In genomic region chr9:63063525-63063924, GRCm38 (mm10) we compare ENCODE assay signal across 25 mouse cellular contexts.
DNase-seq lines count a peak whose midpoint lies in the region; ATAC-seq and TF ChIP-seq lines count a peak whose summit lies in the region.
"Had no signal": no experiment of that assay in that cellular context is flagged by ENCODE, and none has a peak within 500 bp of the region (broad histone marks: within the 10 kb centered on the region; RNA-seq: fewer than 3 reads in every experiment).

No protein-coding gene starts in this region.

- H3K4me1 ChIP-seq in liver, adult 2 months (ENCODE audit: control insufficient read depth, insufficient read depth, low read length): peaks cover 7% of the 10 kb centered on the region
- H3K4me1 ChIP-seq in liver, embryonic 11.5 days (replicated peaks; ENCODE audit: control insufficient read depth, insufficient read depth, low read length): no peaks in the 10 kb centered on the region
- peaks cover 12% of the 10 kb centered on the region for H3K4me1 ChIP-seq in intestine, embryonic 15.5 days (replicated peaks)
- peaks cover 18% of the 10 kb centered on the region; the same call in 1 of the 2 replicates for H3K4me1 ChIP-seq in intestine, postnatal 0 days (replicated peaks; ENCODE audit: control insufficient read depth, insufficient read depth, low read length)
- 0 out of 2 replicates have a peak, but pooled peaks cover 2% of the 10 kb centered on the region for H3K4me1 ChIP-seq in stomach, postnatal 0 days (replicated peaks; ENCODE audit: control insufficient read depth, insufficient read depth)
- peaks cover 11% of the 10 kb centered on the region for H3K4me1 ChIP-seq in hindbrain, embryonic 14.5 days (replicated peaks; ENCODE audit: control insufficient read depth, insufficient read depth, low read length)

- H3K9ac ChIP-seq in liver, adult 2 months (ENCODE audit: low read depth, low read length): peak overlapping the region; percentile 74
- no peak overlapping the region for H3K9ac ChIP-seq in liver, embryonic 11.5 days (ENCODE audit: low read depth, low read length)
- no peak overlapping the region for H3K9ac ChIP-seq in intestine, embryonic 15.5 days
- no peak overlapping the region for H3K9ac ChIP-seq in intestine, postnatal 0 days (ENCODE audit: low read depth, low read length)
- H3K9ac ChIP-seq in stomach, postnatal 0 days (ENCODE audit: low read length): no peak overlapping the region
- no peak overlapping the region for H3K9ac ChIP-seq in hindbrain, embryonic 14.5 days
- H3K9ac ChIP-seq: forebrain, postnatal 0 days; heart, embryonic 13.5 days; hindbrain, embryonic 15.5 days had no signal

- intact Hi-C loops in left cerebral cortex, postnatal 4 days (cut with DNase I): no loop called here

- no peaks in the 10 kb centered on the region for H3K27me3 ChIP-seq in liver, adult 2 months (ENCODE audit: control insufficient read depth, insufficient read depth, low read length)
- no peaks in the 10 kb centered on the region for H3K27me3 ChIP-seq in liver, embryonic 11.5 days (replicated peaks; ENCODE audit: control insufficient read depth, insufficient read depth, low read length)
- no peaks in the 10 kb centered on the region for H3K27me3 ChIP-seq in intestine, embryonic 15.5 days (replicated peaks)
- no peaks in the 10 kb centered on the region for H3K27me3 ChIP-seq in intestine, postnatal 0 days (replicated peaks; ENCODE audit: control insufficient read depth, insufficient read depth, low read length)
- H3K27me3 ChIP-seq in stomach, postnatal 0 days (ENCODE audit: control insufficient read depth, insufficient read depth, low read length): no peaks in the 10 kb centered on the region
- H3K27me3 ChIP-seq in hindbrain, embryonic 14.5 days (ENCODE audit: control insufficient read depth, insufficient read depth, low read length): no peaks in the 10 kb centered on the region
- H3K27me3 ChIP-seq: CH12.LX; heart, embryonic 13.5 days; hindbrain, embryonic 15.5 days; Patski had no signal

- DNase-seq in liver, adult 2 months (ENCODE audit: extremely low read depth, low read depth, low spot score): peak; percentile 97
- no peak for DNase-seq in liver, embryonic 11.5 days (ENCODE audit: low spot score)
- no peak for DNase-seq in stomach, postnatal 0 days (ENCODE audit: low spot score)
- no peak for DNase-seq in hindbrain, embryonic 14.5 days (ENCODE audit: low spot score)
- DNase-seq in left cerebral cortex, postnatal 4 days: no peak
- DNase-seq: adrenal gland, postnatal 10 days; adrenal gland, postnatal 36 days; B cell, adult 2 months; cerebellum, adult 18-20 months; cerebellum, adult 9-10 months; cerebellum, postnatal 14 days; forebrain, postnatal 0 days; gastrocnemius, postnatal 25 days; heart, adult 18-20 months; heart, postnatal 14 days; heart, postnatal 4 days had no signal

- no peak for TF ChIP-seq POLR2A in liver, adult 2 months (IDR thresholded peaks at IDR 0.05; ENCODE audit: extremely low read depth, insufficient read depth, low read length)

- no peaks in the 10 kb centered on the region; the same call in 1 of the 2 replicates for H3K9me3 ChIP-seq in liver, embryonic 11.5 days (ENCODE audit: control insufficient read depth, low read length)
- no peaks in the 10 kb centered on the region for H3K9me3 ChIP-seq in intestine, embryonic 15.5 days
- no peaks in the 10 kb centered on the region for H3K9me3 ChIP-seq in intestine, postnatal 0 days (ENCODE audit: control insufficient read depth)
- no peaks in the 10 kb centered on the region for H3K9me3 ChIP-seq in stomach, postnatal 0 days (ENCODE audit: control insufficient read depth, low read length)
- H3K9me3 ChIP-seq in hindbrain, embryonic 14.5 days (ENCODE audit: control insufficient read depth, low read length): 0 out of 2 replicates have a peak, but pooled peaks cover 4% of the 10 kb centered on the region

- 31% methylated on average over 2 of the region's 2 CpGs for WGBS in liver, adult 2 months
- 82% methylated on average over 2 of the region's 2 CpGs for WGBS in liver, embryonic 11.5 days
- WGBS in intestine, embryonic 15.5 days: 69% methylated on average over 2 of the region's 2 CpGs
- WGBS in intestine, postnatal 0 days: 35% methylated on average over 2 of the region's 2 CpGs
- WGBS in stomach, postnatal 0 days: 89% methylated on average over 2 of the region's 2 CpGs
- 95% methylated on average over 2 of the region's 2 CpGs for WGBS in hindbrain, embryonic 14.5 days

- TF ChIP-seq CTCF in liver, adult 2 months (IDR thresholded peaks at IDR 0.05; ENCODE audit: low read depth, low read length): no peak
- no peak for TF ChIP-seq CTCF in intestine, postnatal 0 days (IDR thresholded peaks at IDR 0.05; ENCODE audit: low read depth)
- no peak for TF ChIP-seq CTCF in stomach, postnatal 0 days (IDR thresholded peaks at IDR 0.05; ENCODE audit: low read depth)

- ATAC-seq in liver, embryonic 11.5 days (replicated peaks; ENCODE audit: low FRiP score): no peak
- peak; percentile 48; the same call in 1 of the 2 replicates for ATAC-seq in intestine, embryonic 15.5 days
- peak; percentile 75 for ATAC-seq in intestine, postnatal 0 days
- peak; percentile 30; the same call in 1 of the 2 replicates for ATAC-seq in stomach, postnatal 0 days (ENCODE audit: low FRiP score, low TSS enrichment)
- ATAC-seq in hindbrain, embryonic 14.5 days (ENCODE audit: low FRiP score): no peak
- ATAC-seq: forebrain, embryonic 14.5 days; forebrain, postnatal 0 days; Patski had no signal

- no peaks in the 10 kb centered on the region for H3K79me2 ChIP-seq in liver, adult 2 months (ENCODE audit: control insufficient read depth, insufficient read depth, low read length)

- H3K27ac ChIP-seq in liver, adult 2 months (replicated peaks; ENCODE audit: insufficient read depth, low read depth, low read length): peak overlapping the region; percentile 99
- H3K27ac ChIP-seq in liver, embryonic 11.5 days (ENCODE audit: low read depth, low read length): no peak overlapping the region
- H3K27ac ChIP-seq in intestine, embryonic 15.5 days: no peak overlapping the region
- H3K27ac ChIP-seq in intestine, postnatal 0 days (ENCODE audit: low read depth, low read length): peak overlapping the region; percentile 11; the same call in 1 of the 2 replicates
- H3K27ac ChIP-seq in stomach, postnatal 0 days (replicated peaks): no peak overlapping the region
- H3K27ac ChIP-seq in hindbrain, embryonic 14.5 days: no peak overlapping the region
- H3K27ac ChIP-seq: heart, embryonic 10.5 days; heart, embryonic 13.5 days; hindbrain, embryonic 15.5 days had no signal

- TF ChIP-seq EP300 in stomach, postnatal 0 days (optimal IDR thresholded peaks at IDR 0.05): no peak

- H3K4me2 ChIP-seq in liver, embryonic 11.5 days: no peak overlapping the region
- no peak overlapping the region for H3K4me2 ChIP-seq in intestine, embryonic 15.5 days (replicated peaks)
- H3K4me2 ChIP-seq in intestine, postnatal 0 days (replicated peaks; ENCODE audit: low read depth): no peak overlapping the region
- no peak overlapping the region for H3K4me2 ChIP-seq in stomach, postnatal 0 days (replicated peaks; ENCODE audit: low read depth)
- H3K4me2 ChIP-seq in hindbrain, embryonic 14.5 days (replicated peaks): no peak overlapping the region
- H3K4me2 ChIP-seq: heart, embryonic 13.5 days; hindbrain, embryonic 15.5 days had no signal

- H3K36me3 ChIP-seq in liver, adult 2 months (ENCODE audit: control insufficient read depth, insufficient read depth, low read length): no peaks in the 10 kb centered on the region
- no peaks in the 10 kb centered on the region for H3K36me3 ChIP-seq in liver, embryonic 11.5 days (ENCODE audit: control insufficient read depth, insufficient read depth, low read length)
- H3K36me3 ChIP-seq in intestine, embryonic 15.5 days: no peaks in the 10 kb centered on the region
- H3K36me3 ChIP-seq in intestine, postnatal 0 days (ENCODE audit: control insufficient read depth, insufficient read depth): no peaks in the 10 kb centered on the region
- H3K36me3 ChIP-seq in stomach, postnatal 0 days (ENCODE audit: control insufficient read depth, insufficient read depth, low read length): no peaks in the 10 kb centered on the region
- no peaks in the 10 kb centered on the region for H3K36me3 ChIP-seq in hindbrain, embryonic 14.5 days (replicated peaks; ENCODE audit: control insufficient read depth, insufficient read depth)
- H3K36me3 ChIP-seq: G1E; heart, embryonic 10.5 days; heart, embryonic 13.5 days; hindbrain, embryonic 15.5 days had no signal

- no peak overlapping the region for H3K4me3 ChIP-seq in liver, adult 2 months (ENCODE audit: insufficient read depth, low read depth, low read length)
- H3K4me3 ChIP-seq in liver, embryonic 11.5 days (ENCODE audit: low read depth, low read length): no peak overlapping the region
- no peak overlapping the region for H3K4me3 ChIP-seq in intestine, embryonic 15.5 days (replicated peaks)
- H3K4me3 ChIP-seq in intestine, postnatal 0 days (ENCODE audit: low read depth, low read length): no peak overlapping the region
- H3K4me3 ChIP-seq in stomach, postnatal 0 days (ENCODE audit: low read depth, low read length): no peak overlapping the region
- H3K4me3 ChIP-seq in hindbrain, embryonic 14.5 days (replicated peaks; ENCODE audit: low read length): no peak overlapping the region
- H3K4me3 ChIP-seq: heart, embryonic 10.5 days; heart, embryonic 13.5 days; hindbrain, embryonic 15.5 days had no signal

Comparison
In these comparisons a context has a peak if more than half of its experiments do, and no peak if none do; other contexts are left out.
1. H3K27ac ChIP-seq: peak in liver, adult 2 months (single experiment) and intestine, postnatal 0 days (single experiment); none in liver, embryonic 11.5 days (single experiment), intestine, embryonic 15.5 days (single experiment), stomach, postnatal 0 days (single experiment) and hindbrain, embryonic 14.5 days (single experiment).
2. ATAC-seq: peak in intestine, embryonic 15.5 days (single experiment), intestine, postnatal 0 days (single experiment) and stomach, postnatal 0 days (single experiment); none in liver, embryonic 11.5 days (single experiment) and hindbrain, embryonic 14.5 days (single experiment).